In genomic region chr15:10298058-10298457, GRCm38 (mm10) we compare ENCODE assay signal across 31 mouse cellular contexts. TPM values are rescaled to one million over a fixed set of nuclear protein-coding genes. Genes with fewer than 3 reads are reported as not detected.
A peak's percentile ranks its signal among the peaks of the same experiment; 100 is the strongest.
DNase-seq lines count a peak whose midpoint lies in the region; ATAC-seq and TF ChIP-seq lines count a peak whose summit lies in the region.
"Had no signal": no experiment of that assay in that cellular context is flagged by ENCODE, and none has a peak within 500 bp of the region (broad histone marks: within the 10 kb centered on the region; RNA-seq: fewer than 3 reads in every experiment).

No protein-coding gene starts in this region.

- WGBS in hindbrain, postnatal 0 days: 49% methylated on average over 1 of the region's 1 CpGs
- 77% methylated on average over 1 of the region's 1 CpGs for WGBS in hindbrain, embryonic 16.5 days
- WGBS in liver, adult 2 months: 20% methylated on average over 1 of the region's 1 CpGs
- 27% methylated on average over 1 of the region's 1 CpGs for WGBS in liver, postnatal 0 days (ENCODE audit: insufficient replicate concordance)

- H3K27me3 ChIP-seq in hindbrain, postnatal 0 days (ENCODE audit: insufficient read depth, low read length): no peaks in the 10 kb centered on the region
- no peaks in the 10 kb centered on the region for H3K27me3 ChIP-seq in hindbrain, embryonic 16.5 days (replicated peaks; ENCODE audit: control insufficient read depth, insufficient read depth, low read length)
- H3K27me3 ChIP-seq in liver, adult 2 months (ENCODE audit: control insufficient read depth, insufficient read depth, low read length): no peaks in the 10 kb centered on the region
- H3K27me3 ChIP-seq in liver, postnatal 0 days (ENCODE audit: insufficient read depth, low read length): no peaks in the 10 kb centered on the region
- H3K27me3 ChIP-seq: embryonic facial prominence, embryonic 13.5 days; embryonic facial prominence, embryonic 15.5 days; forebrain, embryonic 13.5 days; forebrain, embryonic 15.5 days; Patski had no signal

- ATAC-seq in hindbrain, postnatal 0 days: peak; percentile 18; the same call in 1 of the 2 replicates
- no peak for ATAC-seq in hindbrain, embryonic 16.5 days
- no peak; the same call in 1 of the 2 replicates for ATAC-seq in liver, postnatal 0 days
- ATAC-seq: activated CD4-positive, CD25-positive, alpha-beta regulatory T cell, adult 4 months; forebrain, embryonic 13.5 days; forebrain, embryonic 15.5 days; forebrain, postnatal 0 days; Patski had no signal

- H3K9ac ChIP-seq in hindbrain, postnatal 0 days (replicated peaks; ENCODE audit: low read length): no peak overlapping the region
- H3K9ac ChIP-seq in hindbrain, embryonic 16.5 days (ENCODE audit: low read depth, low read length): no peak overlapping the region
- H3K9ac ChIP-seq in liver, adult 2 months (ENCODE audit: low read depth, low read length): no peak overlapping the region
- no peak overlapping the region for H3K9ac ChIP-seq in liver, postnatal 0 days (replicated peaks)
- H3K9ac ChIP-seq: embryonic facial prominence, embryonic 13.5 days; embryonic facial prominence, embryonic 15.5 days; forebrain, embryonic 13.5 days; forebrain, embryonic 15.5 days; forebrain, postnatal 0 days had no signal

- no peak overlapping the region for H3K27ac ChIP-seq in hindbrain, postnatal 0 days
- no peak overlapping the region for H3K27ac ChIP-seq in hindbrain, embryonic 16.5 days (ENCODE audit: low read depth, low read length)
- peak overlapping the region; percentile 61 for H3K27ac ChIP-seq in liver, adult 2 months (replicated peaks; ENCODE audit: insufficient read depth, low read depth, low read length)
- H3K27ac ChIP-seq in liver, postnatal 0 days (ENCODE audit: low read depth): no peak overlapping the region
- H3K27ac ChIP-seq: embryonic facial prominence, embryonic 13.5 days; embryonic facial prominence, embryonic 15.5 days; forebrain, embryonic 10.5 days; forebrain, embryonic 13.5 days; forebrain, embryonic 15.5 days had no signal

- no peaks in the 10 kb centered on the region for H3K36me3 ChIP-seq in hindbrain, postnatal 0 days (ENCODE audit: insufficient read depth, low read length)
- H3K36me3 ChIP-seq in hindbrain, embryonic 16.5 days (ENCODE audit: control insufficient read depth, insufficient read depth, low read length): no peaks in the 10 kb centered on the region
- peaks cover 6% of the 10 kb centered on the region; the same call in 1 of the 2 replicates for H3K36me3 ChIP-seq in liver, adult 2 months (ENCODE audit: control insufficient read depth, insufficient read depth, low read length)
- H3K36me3 ChIP-seq in liver, postnatal 0 days (replicated peaks; ENCODE audit: insufficient read depth, low read length): no peaks in the 10 kb centered on the region
- H3K36me3 ChIP-seq: embryonic facial prominence, embryonic 13.5 days; embryonic facial prominence, embryonic 15.5 days; forebrain, embryonic 10.5 days; forebrain, embryonic 15.5 days had no signal

- no peak for DNase-seq in hindbrain, postnatal 0 days (ENCODE audit: low spot score)
- peak; percentile 96 for DNase-seq in liver, adult 2 months (ENCODE audit: extremely low read depth, low read depth, low spot score)
- no peak for DNase-seq in liver, postnatal 0 days
- peak; percentile 75 for DNase-seq in adipocyte (ENCODE audit: low spot score)
- DNase-seq in ovary, postnatal 36 days (ENCODE audit: low spot score): no peak
- DNase-seq: adrenal gland, adult 8-10 months; adrenal gland, postnatal 25 days; cerebellum, adult 11 months; cerebellum, adult 18-20 months; cerebellum, adult 8-10 months; cerebellum, adult 9-11 months; cerebellum, postnatal 14 days; cerebellum, postnatal 36 days; embryo, embryonic 11 days; forebrain, postnatal 0 days had no signal

- H3K4me3 ChIP-seq in hindbrain, postnatal 0 days (ENCODE audit: low read length): no peak overlapping the region
- H3K4me3 ChIP-seq in hindbrain, embryonic 16.5 days (ENCODE audit: low read length): no peak overlapping the region
- no peak overlapping the region for H3K4me3 ChIP-seq in liver, adult 2 months (ENCODE audit: insufficient read depth, low read depth, low read length)
- no peak overlapping the region for H3K4me3 ChIP-seq in liver, postnatal 0 days (ENCODE audit: low read depth, low read length)
- H3K4me3 ChIP-seq: embryonic facial prominence, embryonic 13.5 days; embryonic facial prominence, embryonic 15.5 days; erythroblast, embryonic 14.5 days; forebrain, embryonic 10.5 days; forebrain, embryonic 13.5 days; forebrain, embryonic 15.5 days had no signal

- H3K4me2 ChIP-seq in hindbrain, postnatal 0 days (ENCODE audit: low read depth, low read length): no peak overlapping the region
- no peak overlapping the region for H3K4me2 ChIP-seq in hindbrain, embryonic 16.5 days (ENCODE audit: low read length)
- H3K4me2 ChIP-seq in liver, postnatal 0 days (ENCODE audit: low read depth, low read length): no peak overlapping the region
- H3K4me2 ChIP-seq: embryonic facial prominence, embryonic 13.5 days; embryonic facial prominence, embryonic 15.5 days; forebrain, embryonic 13.5 days; forebrain, embryonic 15.5 days had no signal

- no peak for TF ChIP-seq EP300 in liver, postnatal 0 days (IDR thresholded peaks at IDR 0.05; ENCODE audit: low read depth)

- TF ChIP-seq POLR2A in liver, adult 2 months (IDR thresholded peaks at IDR 0.05; ENCODE audit: extremely low read depth, insufficient read depth, low read length): no peak

- H3K79me2 ChIP-seq in liver, adult 2 months (ENCODE audit: control insufficient read depth, insufficient read depth, low read length): peaks cover 10% of the 10 kb centered on the region

- H3K9me3 ChIP-seq in hindbrain, postnatal 0 days (ENCODE audit: low read length): no peaks in the 10 kb centered on the region
- no peaks in the 10 kb centered on the region for H3K9me3 ChIP-seq in hindbrain, embryonic 16.5 days (ENCODE audit: control insufficient read depth, low read length)
- H3K9me3 ChIP-seq in liver, postnatal 0 days (ENCODE audit: low read length): no peaks in the 10 kb centered on the region
- H3K9me3 ChIP-seq: embryonic facial prominence, embryonic 13.5 days; embryonic facial prominence, embryonic 15.5 days; forebrain, embryonic 10.5 days; forebrain, embryonic 13.5 days; forebrain, embryonic 15.5 days had no signal

- no peaks in the 10 kb centered on the region for H3K4me1 ChIP-seq in hindbrain, postnatal 0 days (ENCODE audit: insufficient read depth, low read length)
- no peaks in the 10 kb centered on the region for H3K4me1 ChIP-seq in hindbrain, embryonic 16.5 days (ENCODE audit: control insufficient read depth, insufficient read depth, low read depth, low read length)
- H3K4me1 ChIP-seq in liver, adult 2 months (ENCODE audit: control insufficient read depth, insufficient read depth, low read length): peaks cover 15% of the 10 kb centered on the region
- peaks cover 6% of the 10 kb centered on the region; the same call in 1 of the 2 replicates for H3K4me1 ChIP-seq in liver, postnatal 0 days (ENCODE audit: insufficient read depth)
- H3K4me1 ChIP-seq: embryonic facial prominence, embryonic 13.5 days; embryonic facial prominence, embryonic 15.5 days; forebrain, embryonic 10.5 days; forebrain, embryonic 13.5 days; forebrain, embryonic 15.5 days had no signal

- TF ChIP-seq CTCF in hindbrain, postnatal 0 days (IDR thresholded peaks at IDR 0.05; ENCODE audit: low read depth): no peak
- TF ChIP-seq CTCF in liver, adult 2 months (IDR thresholded peaks at IDR 0.05; ENCODE audit: low read depth, low read length): no peak
- TF ChIP-seq CTCF in liver, postnatal 0 days (IDR thresholded peaks at IDR 0.05; ENCODE audit: low read depth): no peak

RNA-seq across cellular contexts. Expression of gene Gm21973, which starts 27.1 kb away (rescaled TPM):
- total RNA-seq in hindbrain, postnatal 0 days (2014; rRNA removed): not detected in 2 replicates
- polyA plus RNA-seq in hindbrain, postnatal 0 days (2015; fragmentation: Nextera tagmentation; extraction: Ambion mirVana): not detected in 2 replicates
- polyA plus RNA-seq in hindbrain, embryonic 16.5 days (2015; fragmentation: Nextera tagmentation; extraction: Ambion mirVana): not detected in 2 replicates
- 1.4 and 1.9 TPM in 2 replicates for total RNA-seq in liver, adult 2 months (2014; rRNA removed)
- 0.59 TPM in 1 of 2 replicates, not detected in the other for polyA plus RNA-seq in liver, adult 2 months (2012; rRNA removed)
- polyA plus RNA-seq in liver, postnatal 0 days (2015; fragmentation: Nextera tagmentation; extraction: Ambion mirVana): not detected in 2 replicates
- total RNA-seq: adrenal gland, postnatal 25 days; adrenal gland, postnatal 4 days; common myeloid progenitor, adult 5-6 weeks; ES-E14; forebrain, postnatal 0 days; MEL had no signal
- polyA plus RNA-seq: activated CD4-positive, CD25-positive, alpha-beta regulatory T cell, adult 4 months; brain, embryonic 14.5 days; C2C12; embryonic facial prominence, embryonic 11.5 days; embryonic facial prominence, embryonic 13.5 days; embryonic facial prominence, embryonic 15.5 days; erythroblast, embryonic 14.5 days; forebrain, embryonic 10.5 days; forebrain, embryonic 13.5 days; forebrain, embryonic 15.5 days; forebrain, postnatal 0 days; Patski had no signal

Comparison
In these comparisons a context has a peak if more than half of its experiments do, and no peak if none do; other contexts are left out.
1. DNase-seq: peak in liver, adult 2 months (single experiment) and adipocyte (single experiment); none in hindbrain, postnatal 0 days (single experiment), liver, postnatal 0 days (single experiment) and ovary, postnatal 36 days (single experiment).